Mouse (Mus musculus) stomach, embryonic 14.5 days (tissue): ENCODE data around the gene Eef1akmt1. TPM values are rescaled to one million over a fixed set of nuclear protein-coding genes. Genes with fewer than 3 reads are reported as not detected.

ENCODE experiments used
- ATAC-seq: fragments of 200-750 bp; cut with Nextera tagmentation; 2 replicates; pipeline ENCODE4 v1.8.0; 2017; ENCODE audit warnings: low read depth, moderate TSS enrichment; ENCODE audit not compliant: insufficient number of reproducible peaks, insufficient read depth, low FRiP score
- H3K27ac ChIP-seq: fragments of 300-500 bp; sonication (generic); 2 replicates; pipeline ENCODE4 v1.5.1; 2014; ENCODE audit warnings: mild to moderate bottlenecking, low read length, moderate library complexity, mixed read lengths
- H3K27me3 ChIP-seq: fragments of 300-500 bp; sonication (generic); 2 replicates; pipeline ENCODE4 v1.6.1; 2014; ENCODE audit warnings: low read length, control low read depth, mixed read lengths; ENCODE audit not compliant: control insufficient read depth, insufficient read depth
- H3K36me3 ChIP-seq: fragments of 300-500 bp; sonication (generic); 2 replicates; pipeline ENCODE4 v1.6.1; 2014; ENCODE audit warnings: mild to moderate bottlenecking, control low read depth, low read length, moderate library complexity, mixed read lengths; ENCODE audit not compliant: control insufficient read depth, insufficient read depth
- H3K4me1 ChIP-seq: fragments of 300-500 bp; sonication (generic); 2 replicates; pipeline ENCODE4 v1.6.1; 2014; ENCODE audit warnings: low read length, control low read depth, mixed read lengths; ENCODE audit not compliant: control insufficient read depth, insufficient read depth
- H3K4me2 ChIP-seq: fragments of 300-500 bp; sonication (generic); replicated peaks from 2 replicates; pipeline ENCODE4 v1.6.1; 2014; ENCODE audit warnings: low read depth, low read length, control low read depth
- H3K4me3 ChIP-seq: fragments of 300-500 bp; sonication (generic); 2 replicates; pipeline ENCODE4 v1.5.1; 2014; ENCODE audit warnings: low read depth, low read length, control low read depth
- H3K9ac ChIP-seq: fragments of 300-500 bp; sonication (generic); replicated peaks from 2 replicates; pipeline ENCODE4 v1.6.1; 2014; ENCODE audit warnings: low read depth, mild to moderate bottlenecking, control low read depth, low read length, moderate library complexity, mixed read lengths
- H3K9me3 ChIP-seq: fragments of 300-500 bp; sonication (generic); 2 replicates; pipeline ENCODE4 v1.6.1; 2016; ENCODE audit warnings: low read depth, low read length, control low read depth; ENCODE audit not compliant: control insufficient read depth
- WGBS: fragments of 180-500 bp; shearing (Covaris S2); extraction: QIAGEN DNeasy Blood & Tissue Kit; methylation state at CpG from one replicate; pipeline ENCODE4 v1.1.7; 2014; 5-methylcytosine and 5-hydroxymethylcytosine counted together
- polyA plus RNA-seq: library from polyadenylated mRNA; unstranded; fragments of >200 nt; fragmentation: Nextera tagmentation; extraction: Ambion mirVana; gene quantifications from 2 replicates; pipeline ENCODE4 v1.2.1, GENCODE M21; 2014

Gene Eef1akmt1
- polyA plus RNA-seq, 1 experiment from 2014 or later: 103 TPM

- no peak overlapping the region for H3K27ac ChIP-seq
- WGBS: 86% methylated on average over 7 of the region's 7 CpGs
These were observed 15.8 kb downstream of the Eef1akmt1 start for GRCm38 (mm10) chr14:57555471-57556070.

GRCm38 (mm10) chr14:57554434-57554833 is 17.0 kb downstream of the Eef1akmt1 start:
- no peak overlapping the region for H3K4me2 ChIP-seq
- H3K27ac ChIP-seq: no peak overlapping the region
- H3K27me3 ChIP-seq: no peaks in the 10 kb centered on the region
- no peak overlapping the region for H3K9ac ChIP-seq
- 0 out of 2 replicates have a peak, but pooled peaks cover 4% of the 10 kb centered on the region for H3K36me3 ChIP-seq
- ATAC-seq: no peak
- no peaks in the 10 kb centered on the region for H3K4me1 ChIP-seq
- no peaks in the 10 kb centered on the region for H3K9me3 ChIP-seq
- 84% methylated on average over 5 of the region's 5 CpGs for WGBS
- H3K4me3 ChIP-seq: no peak overlapping the region

More at GRCm38 (mm10) chr14:57555471-57556070, 15.8 kb downstream of the Eef1akmt1 start:
- no peaks in the 10 kb centered on the region for H3K4me1 ChIP-seq
- H3K4me3 ChIP-seq: no peak overlapping the region
- 0 out of 2 replicates have a peak, but pooled peaks cover 4% of the 10 kb centered on the region for H3K36me3 ChIP-seq
- H3K27me3 ChIP-seq: no peaks in the 10 kb centered on the region
- no peak for ATAC-seq
- H3K9me3 ChIP-seq: no peaks in the 10 kb centered on the region
- H3K9ac ChIP-seq: no peak overlapping the region
- H3K4me2 ChIP-seq: no peak overlapping the region

DNA sequence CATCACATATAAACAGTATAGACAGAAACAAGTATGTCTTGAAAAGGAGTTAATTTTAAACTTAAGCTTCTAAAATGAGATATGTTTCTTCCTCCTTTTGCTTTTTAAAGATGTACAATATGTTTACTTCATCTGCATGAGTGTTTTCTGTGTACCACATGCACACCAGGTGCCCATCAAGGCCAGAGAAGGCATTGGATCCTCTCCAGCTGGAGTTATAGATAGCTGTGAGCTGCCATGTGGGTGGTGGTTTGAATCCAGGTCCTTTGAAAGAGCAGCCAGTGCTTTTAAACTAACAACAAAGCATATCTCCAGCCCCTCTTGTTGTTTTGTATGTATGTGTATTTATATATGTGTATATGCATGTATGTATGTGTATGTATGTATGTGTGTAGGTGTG is 18.5 kb downstream of the Eef1akmt1 start:
- Histone ChIP-seq H3K4me3 (no peak overlapping the region), H3K27ac (no peak overlapping the region), H3K4me1 (no peaks in the 10 kb centered on the region), H3K36me3 (peaks cover 4% of the 10 kb centered on the region; the same call in 1 of the 2 replicates), H3K9ac (no peak overlapping the region), H3K4me2 (no peak overlapping the region), H3K9me3 (no peaks in the 10 kb centered on the region), H3K27me3 (no peaks in the 10 kb centered on the region)
- no peak for ATAC-seq

- no peak overlapping the region for H3K9ac ChIP-seq
- no peak overlapping the region for H3K4me3 ChIP-seq
- H3K9me3 ChIP-seq: no peaks in the 10 kb centered on the region
- peak overlapping the region; percentile 78 for H3K27ac ChIP-seq
- no peak overlapping the region for H3K4me2 ChIP-seq
- WGBS: 38% methylated on average over 5 of the region's 5 CpGs
- H3K27me3 ChIP-seq: no peaks in the 10 kb centered on the region
- peak; percentile 66; the same call in 1 of the 2 replicates for ATAC-seq
- peaks cover 7% of the 10 kb centered on the region; the same call in 1 of the 2 replicates for H3K4me1 ChIP-seq
- H3K36me3 ChIP-seq: no peaks in the 10 kb centered on the region; the same call in 1 of the 2 replicates
These were observed 24.4 kb downstream of the Eef1akmt1 start for GRCm38 (mm10) chr14:57547062-57547461.

GRCm38 (mm10) chr14:57546557-57547021 is 24.8 kb downstream of the Eef1akmt1 start:
- H3K9ac ChIP-seq: no peak overlapping the region
- no peak overlapping the region for H3K4me2 ChIP-seq
- H3K27ac ChIP-seq: peak overlapping the region; percentile 78
- peaks cover 7% of the 10 kb centered on the region; the same call in 1 of the 2 replicates for H3K4me1 ChIP-seq
- H3K4me3 ChIP-seq: no peak overlapping the region
- H3K27me3 ChIP-seq: no peaks in the 10 kb centered on the region
- 13% methylated on average over 13 of the region's 13 CpGs for WGBS
- ATAC-seq: peak; percentile 83
- H3K36me3 ChIP-seq: no peaks in the 10 kb centered on the region; the same call in 1 of the 2 replicates
- H3K9me3 ChIP-seq: no peaks in the 10 kb centered on the region

DNA sequence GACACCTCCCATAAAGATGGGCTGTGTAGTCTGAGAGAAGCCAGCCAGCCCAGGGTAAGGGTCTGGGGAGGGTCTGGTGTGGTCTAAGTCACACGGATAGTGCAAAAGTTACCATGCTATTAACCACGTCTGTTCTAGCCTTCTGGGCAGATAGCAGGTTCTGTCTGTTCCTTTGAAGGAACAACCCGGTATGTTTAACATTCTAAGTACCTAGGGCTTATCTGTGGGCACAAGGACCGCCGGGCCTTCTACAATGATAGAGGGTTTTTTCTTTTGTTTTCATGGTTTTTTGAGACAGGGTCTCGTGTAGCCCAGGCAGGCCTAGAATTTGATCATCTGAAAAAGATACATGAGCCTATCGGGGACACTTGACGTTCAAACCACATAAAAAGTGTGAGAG is 25.3 kb downstream of the Eef1akmt1 start:
- Histone ChIP-seq H3K9me3 (no peaks in the 10 kb centered on the region), H3K27ac (peak overlapping the region; percentile 78), H3K4me3 (no peak overlapping the region), H3K27me3 (no peaks in the 10 kb centered on the region), H3K9ac (no peak overlapping the region), H3K4me2 (no peak overlapping the region), H3K4me1 (peaks cover 7% of the 10 kb centered on the region; the same call in 1 of the 2 replicates), H3K36me3 (no peaks in the 10 kb centered on the region; the same call in 1 of the 2 replicates)
- 84% methylated on average over 8 of the region's 8 CpGs for WGBS
- no peak for ATAC-seq

- no peak overlapping the region for H3K9ac ChIP-seq
- no peaks in the 10 kb centered on the region; the same call in 1 of the 2 replicates for H3K36me3 ChIP-seq
- H3K4me2 ChIP-seq: no peak overlapping the region
- ATAC-seq: no peak
- H3K4me3 ChIP-seq: no peak overlapping the region
- H3K9me3 ChIP-seq: no peaks in the 10 kb centered on the region
- H3K27ac ChIP-seq: no peak overlapping the region
- H3K4me1 ChIP-seq: peaks cover 7% of the 10 kb centered on the region; the same call in 1 of the 2 replicates
- 83% methylated on average over 17 of the region's 17 CpGs for WGBS
- no peaks in the 10 kb centered on the region for H3K27me3 ChIP-seq
These were observed 25.9 kb downstream of the Eef1akmt1 start for GRCm38 (mm10) chr14:57545526-57545925.

- no peak overlapping the region for H3K27ac ChIP-seq
- no peak for ATAC-seq
- 87% methylated on average over 13 of the region's 13 CpGs for WGBS
These were observed 27.9 kb downstream of the Eef1akmt1 start for GRCm38 (mm10) chr14:57543420-57544039.

More at GRCm38 (mm10) chr14:57543420-57544039, 27.9 kb downstream of the Eef1akmt1 start:
- no peak overlapping the region for H3K9ac ChIP-seq
- H3K27me3 ChIP-seq: no peaks in the 10 kb centered on the region
- peaks cover 7% of the 10 kb centered on the region; the same call in 1 of the 2 replicates for H3K4me1 ChIP-seq
- H3K36me3 ChIP-seq: no peaks in the 10 kb centered on the region
- H3K4me3 ChIP-seq: no peak overlapping the region
- no peaks in the 10 kb centered on the region for H3K9me3 ChIP-seq
- no peak overlapping the region for H3K4me2 ChIP-seq
